Mouse (Mus musculus): ENCODE results near the gene Srgap3. TPM values are rescaled to one million over a fixed set of nuclear protein-coding genes. Genes with fewer than 3 reads are reported as not detected.

The Srgap3 gene
- total RNA-seq, 2 experiments from 2014 or later, result 17.1 to 26.3 TPM

Other genes starting within 250 kb of the Srgap3 start
- 10 to 100 TPM; 39.9 to 43.1 TPM for gene Thumpd3, start 99.0 kb upstream of the Srgap3 start, total RNA-seq (2021)
- 10 to 100 TPM; 87.7 to 88.4 TPM for gene Setd5, start 130.1 kb upstream of the Srgap3 start, total RNA-seq (2021)
- 1 to 10 TPM; 2.9 to 3.1 TPM for gene Lhfpl4, start 248.1 kb upstream of the Srgap3 start, total RNA-seq (2021)